Mouse (Mus musculus) brain, adult 2 months (tissue): ENCODE data around the gene Zfp672.
"Not testable (repeated sequence)": the region's sequence is repeated elsewhere in the genome, so short reads cannot be mapped to it uniquely, and the experiment has no call there.

ENCODE experiments used
- DNase-seq: peaks from one replicate; pipeline ENCODE4 v3.0.0; 2011; ENCODE audit warnings: low read depth, low spot score

Zfp672 gene

GRCm38 (mm10) chr11:58324614-58325229 is 5.4 kb downstream of the Zfp672 start:
- no peak for DNase-seq

GRCm38 (mm10) chr11:58323570-58324340 is 6.4 kb downstream of the Zfp672 start:
- DNase-seq: peak; percentile 46

- DNase-seq: peak; percentile 99
Measured at GRCm38 (mm10) chr11:58322824-58323569, 7.1 kb downstream of the Zfp672 start.

- DNase-seq: no peak
Measured at GRCm38 (mm10) chr11:58316768-58317390, 13.3 kb downstream of the Zfp672 start.

GRCm38 (mm10) chr11:58316344-58316743 is 13.8 kb downstream of the Zfp672 start:
- no peak for DNase-seq

- no peak for DNase-seq
Measured at GRCm38 (mm10) chr11:58315536-58316168, 14.5 kb downstream of the Zfp672 start.

GRCm38 (mm10) chr11:58314069-58314468 is 16.1 kb downstream of the Zfp672 start:
- peak; percentile 63 for DNase-seq

GRCm38 (mm10) chr11:58308661-58309060 is 21.5 kb downstream of the Zfp672 start:
- no peak for DNase-seq

GRCm38 (mm10) chr11:58307411-58308080 is 22.6 kb downstream of the Zfp672 start:
- DNase-seq: peak; percentile 76

- DNase-seq: peak; percentile 99
Measured at GRCm38 (mm10) chr11:58306860-58307308, 23.3 kb downstream of the Zfp672 start, which contains the start of gene Zfp692. Zfp692 (plus strand) TSS chr11:58307069.

GRCm38 (mm10) chr11:58305299-58305698 is 24.8 kb downstream of the Zfp672 start:
- not testable (repeated sequence) for DNase-seq

GRCm38 (mm10) chr11:58303594-58303993 is 26.5 kb downstream of the Zfp672 start:
- no peak for DNase-seq

GRCm38 (mm10) chr11:58302774-58303445 is 27.2 kb downstream of the Zfp672 start:
- DNase-seq: peak; percentile 27

GRCm38 (mm10) chr11:58301837-58302754 is 28.0 kb downstream of the Zfp672 start:
- DNase-seq: peak; percentile 98

GRCm38 (mm10) chr11:58301057-58301456 is 29.1 kb downstream of the Zfp672 start:
- DNase-seq: peak; percentile 80

- no peak for DNase-seq
Measured at GRCm38 (mm10) chr11:58297396-58297795, 32.7 kb downstream of the Zfp672 start.

- DNase-seq: no peak
Measured at GRCm38 (mm10) chr11:58292791-58293190, 37.3 kb downstream of the Zfp672 start.

- DNase-seq: no peak
Measured at GRCm38 (mm10) chr11:58290812-58291211, 39.3 kb downstream of the Zfp672 start.
